Mouse (Mus musculus) heart, postnatal 10 days (tissue): Measurements from ENCODE around the gene Rangrf. TPM values are rescaled to one million over a fixed set of nuclear protein-coding genes. Genes with fewer than 3 reads are reported as not detected.
"Not testable (repeated sequence)": the region's sequence is repeated elsewhere in the genome, so short reads cannot be mapped to it uniquely, and the experiment has no call there.

Experiments
- DNase-seq, 2 experiments: peaks; one replicate each; pipeline ENCODE4 v3.0.0; 2021
- intact Hi-C: fragments of 180-260 bp; cut with DNase I; formaldehyde crosslinking; loops from one replicate; pipeline ENCODE4 v1.15.1; 2025
- microRNA-seq, 2 experiments: library from miRNA; unstranded; fragments of <30 nt; microRNA quantifications; one replicate each; pipeline ENCODE4 v1.2.0; 2022
- total RNA-seq, 2 experiments: library from RNA; stranded (reverse); gene quantifications; 2 replicates each; pipeline ENCODE4 v1.2.3; 2021

The Rangrf gene
- total RNA-seq, 2 experiments from 2014 or later = 40.1 to 46.8 TPM

- intact Hi-C loops = no loop called here
Observed at GRCm38 (mm10) chr11:68947542-68947993, 27.4 kb downstream of the Rangrf start.

DNA sequence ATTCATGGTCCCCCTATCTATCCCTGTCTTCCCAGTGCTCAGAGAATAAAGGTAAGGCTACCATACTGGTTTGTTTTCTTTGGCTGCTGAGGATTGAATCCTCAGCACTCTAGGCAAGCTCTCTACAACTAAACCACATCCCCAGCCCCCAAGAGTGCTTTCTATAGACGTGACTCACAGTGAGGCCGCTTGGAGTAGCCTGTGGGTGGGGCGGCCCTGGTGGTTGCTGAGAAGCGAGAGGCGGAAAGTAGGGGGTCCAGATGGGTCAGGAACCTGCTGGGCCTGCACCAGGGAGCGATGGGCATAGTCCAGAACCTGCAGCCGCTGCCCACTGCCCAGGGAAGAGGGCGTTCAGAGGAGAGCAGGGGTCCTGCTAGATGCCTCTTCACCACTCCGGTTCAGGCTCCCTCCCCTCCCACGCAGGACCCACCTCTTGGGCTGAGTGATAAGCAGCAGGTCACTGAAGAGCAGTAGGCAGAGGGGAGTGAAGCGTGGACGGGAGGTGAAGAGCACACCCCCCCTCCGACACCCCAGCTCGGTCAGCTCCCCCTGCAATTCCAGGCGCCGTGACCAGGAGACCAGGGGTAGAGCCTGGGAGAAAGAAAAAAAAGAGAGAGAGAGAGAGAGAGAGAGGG, 28.1 kb downstream of the Rangrf start:
- intact Hi-C loops = no loop called here
- DNase-seq = no peak

More at GRCm38 (mm10) chr11:68947542-68947993, 27.4 kb downstream of the Rangrf start:
- DNase-seq = no peak

- intact Hi-C loops = no loop called here
- DNase-seq = no peak
Observed at GRCm38 (mm10) chr11:68946001-68946400, 29.0 kb downstream of the Rangrf start.

- intact Hi-C loops = no loop called here
- DNase-seq = no peak
Observed at GRCm38 (mm10) chr11:68945245-68945644, 29.7 kb downstream of the Rangrf start.

DNA sequence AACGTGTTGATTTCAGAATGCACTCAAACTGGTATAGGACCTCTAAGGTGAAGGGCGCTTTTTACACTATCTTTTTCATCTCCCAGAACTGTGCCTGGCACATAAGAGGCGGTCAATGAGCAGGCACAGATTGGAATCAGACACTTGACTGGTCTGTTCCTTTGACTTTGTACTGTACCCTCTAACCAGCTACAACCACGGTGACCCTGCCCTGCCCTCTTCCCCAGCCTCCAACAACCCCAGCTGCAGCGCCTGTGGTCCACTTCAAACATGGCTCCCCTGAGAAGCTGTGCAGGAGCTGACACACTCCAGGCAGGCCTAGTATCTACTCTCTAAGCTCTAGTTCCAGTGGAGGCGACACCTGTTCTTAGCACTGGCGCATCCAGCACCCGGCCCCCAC, 32.3 kb downstream of the Rangrf start:
- intact Hi-C loops = loop anchor here (5.0 kb wide), 1 partner anchor 35 kb away; no protein-coding TSS in a partner anchor

DNA sequence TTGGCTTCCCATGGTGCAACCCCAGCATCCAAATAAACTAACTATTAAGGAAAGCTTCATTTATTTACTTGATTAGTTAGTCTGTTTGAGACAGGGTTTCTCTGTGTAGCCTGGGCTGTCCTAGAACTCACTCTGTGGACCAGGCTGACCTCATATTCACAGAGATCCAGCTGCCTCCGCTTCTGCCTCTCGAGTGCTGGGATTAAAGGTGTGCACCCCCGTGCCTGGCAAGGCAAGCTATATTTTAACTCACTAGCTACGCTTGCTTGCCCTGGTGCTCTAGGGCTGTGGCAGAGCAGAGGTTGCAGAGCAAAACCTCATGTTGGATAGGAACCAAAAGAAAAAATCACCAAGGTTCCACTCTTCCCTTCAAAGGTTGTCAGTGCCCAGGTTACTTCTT, 34.5 kb downstream of the Rangrf start:
- no peak for DNase-seq
- intact Hi-C loops = loop anchor here (5.0 kb wide), 1 partner anchor 33 kb away; no protein-coding TSS in a partner anchor

More for the DNA sequence above, 32.3 kb downstream of the Rangrf start:
- no peak for DNase-seq

- DNase-seq = peak; percentile 94
- intact Hi-C loops = loop anchor here (5.0 kb wide), 1 partner anchor 32 kb away; no protein-coding TSS in a partner anchor
Observed at GRCm38 (mm10) chr11:68939451-68940304, 35.3 kb downstream of the Rangrf start.

GRCm38 (mm10) chr11:68936951-68937350, 38.0 kb downstream of the Rangrf start:
- not testable (repeated sequence) for DNase-seq

GRCm38 (mm10) chr11:68933885-68934507, 41.0 kb downstream of the Rangrf start:
- intact Hi-C loops = no loop called here
- no peak for DNase-seq

More at GRCm38 (mm10) chr11:68936951-68937350, 38.0 kb downstream of the Rangrf start:
- intact Hi-C loops = not testable (repeated sequence)

GRCm38 (mm10) chr11:68929947-68930346, 45.0 kb downstream of the Rangrf start:
- intact Hi-C loops = no loop called here
- no peak for DNase-seq

DNA sequence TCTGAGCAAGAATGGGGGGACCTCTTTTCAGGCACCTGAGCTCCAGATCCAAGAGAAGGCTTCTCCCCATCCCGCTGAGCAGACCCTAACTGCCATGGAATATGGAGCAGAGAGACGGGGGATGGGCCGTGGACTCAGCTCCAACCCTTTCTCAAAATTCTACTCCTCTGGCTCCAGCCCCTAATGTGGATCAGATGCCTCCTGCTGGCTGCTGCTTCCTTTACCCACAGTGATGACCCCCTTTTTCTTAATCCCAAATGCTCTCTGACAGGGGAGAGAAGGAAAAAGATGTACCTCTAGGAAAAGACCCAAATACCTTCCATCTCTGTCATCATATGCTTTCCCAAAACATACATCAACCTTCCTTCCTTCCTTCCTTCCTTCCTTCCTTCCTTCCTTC, 48.0 kb downstream of the Rangrf start, which contains the start of gene Odf4:
TSS of gene Odf4 (minus strand) at position 101 of the 400 bp plus-strand sequence.
- no peak for DNase-seq
- intact Hi-C loops = no loop called here

DNA sequence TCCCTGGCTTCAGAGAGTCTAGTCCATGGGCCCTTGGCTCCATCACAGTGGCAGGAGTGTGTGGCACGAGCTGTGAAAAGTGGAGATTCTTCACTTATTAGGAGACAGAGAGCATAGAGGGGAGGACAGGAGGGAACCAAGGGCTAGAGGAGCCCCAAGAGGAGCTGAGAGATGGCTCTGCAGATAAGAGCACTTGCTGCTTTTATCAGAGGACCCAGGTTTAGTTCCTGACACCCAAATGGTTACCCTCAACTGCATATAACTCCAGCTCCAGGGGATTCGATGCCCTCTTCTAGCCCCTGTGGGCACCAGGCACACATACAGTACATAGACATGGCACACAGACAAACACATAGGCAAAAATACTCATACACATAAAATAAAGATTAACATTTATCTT, 50.2 kb downstream of the Rangrf start:
- no peak for DNase-seq
- intact Hi-C loops = no loop called here

- no peak for DNase-seq
Observed at GRCm38 (mm10) chr11:68923191-68923590, 51.8 kb downstream of the Rangrf start.

More at GRCm38 (mm10) chr11:68923191-68923590, 51.8 kb downstream of the Rangrf start:
- intact Hi-C loops = no loop called here

Small RNA genes lying within 50 kb of the gene (microRNA-seq; reads per million reads assigned to microRNA genes)
- 0.24 to 0.35 reads per million in 2 experiments for gene Mir3062

Other genes with a start within 250 kb of the Rangrf start
- 10 to 100 TPM; 67.3 to 70.9 TPM for gene Ndel1, start 103.3 kb downstream of the Rangrf start, total RNA-seq
- under 1 TPM; 0.10 to 0.17 TPM for gene Rnf222, start 86.6 kb downstream of the Rangrf start, total RNA-seq
- 100 to 1,000 TPM; 777 to 828 TPM for gene Rpl26, start 73.6 kb downstream of the Rangrf start, total RNA-seq
- gene Odf4, start 48.1 kb downstream of the Rangrf start, total RNA-seq = not detected
- gene Arhgef15, start 17.7 kb downstream of the Rangrf start, total RNA-seq = 10 to 100 TPM; 43.2 to 49.6 TPM
- gene Slc25a35, start 7.1 kb downstream of the Rangrf start, total RNA-seq = 1 to 10 TPM; 3.4 to 4.3 TPM
- gene Pfas, start 33.3 kb upstream of the Rangrf start, total RNA-seq = 1 to 10 TPM; 9.3 to 9.5 TPM
- gene Ctc1, start 40.7 kb upstream of the Rangrf start, total RNA-seq = 10 to 100 TPM; 21.9 to 26.6 TPM
- 10 to 100 TPM; 11.6 to 15.4 TPM for gene Aurkb, start 70.5 kb upstream of the Rangrf start, total RNA-seq
- gene Borcs6, start 84.5 kb upstream of the Rangrf start, total RNA-seq = 10 to 100 TPM; 16.7 to 19.4 TPM
- gene Tmem107, start 95.6 kb upstream of the Rangrf start, total RNA-seq = 1 to 10 TPM; 5.8 to 7.8 TPM
- 10 to 100 TPM; 71.1 to 85.8 TPM for gene Vamp2, start 113.3 kb upstream of the Rangrf start, total RNA-seq
- gene Per1, start 120.0 kb upstream of the Rangrf start, total RNA-seq = 100 to 1,000 TPM in 1 of 2 experiments, 10 to 100 TPM in 1; 61.4 to 101 TPM
- under 1 TPM; 0.17 to 0.34 TPM for gene Hes7, start 145.2 kb upstream of the Rangrf start, total RNA-seq
- under 1 TPM; 0.42 to 0.60 TPM for gene 9130213A22Rik, start 147.4 kb upstream of the Rangrf start, total RNA-seq
- not detected for gene Aloxe3, start 150.7 kb upstream of the Rangrf start, total RNA-seq
- gene Alox12b, start 181.8 kb upstream of the Rangrf start, total RNA-seq = not detected
- gene Alox8, start 222.7 kb upstream of the Rangrf start, total RNA-seq = 1 to 10 TPM; 2.0 to 2.2 TPM